Mouse (Mus musculus) hindbrain, embryonic 13.5 days (tissue): ENCODE data around the gene Cyld. TPM values are rescaled to one million over a fixed set of nuclear protein-coding genes. Genes with fewer than 3 reads are reported as not detected.
A peak's percentile ranks its signal among the peaks of the same experiment; 100 is the strongest.

Source experiments
- ATAC-seq: fragments of 200-750 bp; cut with Nextera tagmentation; 2 replicates; pipeline ENCODE4 v1.8.0; 2017; ENCODE audit warnings: moderate TSS enrichment; ENCODE audit not compliant: low FRiP score
- H3K27ac ChIP-seq: fragments of 300-500 bp; sonication (generic); 2 replicates; pipeline ENCODE4 v1.5.1; 2015; ENCODE audit warnings: inconsistent platforms, mild to moderate bottlenecking, moderate library complexity
- H3K27me3 ChIP-seq: fragments of 300-500 bp; sonication (generic); 2 replicates; pipeline ENCODE4 v1.6.1; 2015; ENCODE audit warnings: mild to moderate bottlenecking, inconsistent platforms
- H3K36me3 ChIP-seq: fragments of 300-500 bp; sonication (generic); 2 replicates; pipeline ENCODE4 v1.6.1; 2015; ENCODE audit warnings: mild to moderate bottlenecking, inconsistent platforms
- H3K4me1 ChIP-seq: fragments of 300-500 bp; sonication (generic); replicated peaks from 2 replicates; pipeline ENCODE4 v1.6.1; 2015; ENCODE audit warnings: inconsistent platforms
- H3K4me2 ChIP-seq: fragments of 300-500 bp; sonication (generic); 2 replicates; pipeline ENCODE4 v1.6.1; 2015; ENCODE audit warnings: inconsistent platforms, mild to moderate bottlenecking, moderate library complexity
- H3K4me3 ChIP-seq: fragments of 300-500 bp; sonication (generic); 2 replicates; pipeline ENCODE4 v1.5.1; 2015; ENCODE audit warnings: mild to moderate bottlenecking, inconsistent platforms
- H3K9ac ChIP-seq: fragments of 300-500 bp; sonication (generic); 2 replicates; pipeline ENCODE4 v1.6.1; 2015; ENCODE audit warnings: mild to moderate bottlenecking, inconsistent platforms
- H3K9me3 ChIP-seq: fragments of 300-500 bp; sonication (generic); 2 replicates; pipeline ENCODE4 v1.6.1; 2016; ENCODE audit warnings: inconsistent platforms
- WGBS: fragments of 180-500 bp; shearing (Covaris S2); methylation state at CpG from one replicate; pipeline ENCODE4 v1.1.7; 2015; 5-methylcytosine and 5-hydroxymethylcytosine counted together
- polyA plus RNA-seq: library from polyadenylated mRNA; unstranded; fragments of >200 nt; fragmentation: Nextera tagmentation; extraction: Ambion mirVana; gene quantifications from 2 replicates; pipeline ENCODE4 v1.2.1, GENCODE M21; 2015

The Cyld gene
- polyA plus RNA-seq, 1 experiment from 2014 or later: 16.2 TPM

DNA sequence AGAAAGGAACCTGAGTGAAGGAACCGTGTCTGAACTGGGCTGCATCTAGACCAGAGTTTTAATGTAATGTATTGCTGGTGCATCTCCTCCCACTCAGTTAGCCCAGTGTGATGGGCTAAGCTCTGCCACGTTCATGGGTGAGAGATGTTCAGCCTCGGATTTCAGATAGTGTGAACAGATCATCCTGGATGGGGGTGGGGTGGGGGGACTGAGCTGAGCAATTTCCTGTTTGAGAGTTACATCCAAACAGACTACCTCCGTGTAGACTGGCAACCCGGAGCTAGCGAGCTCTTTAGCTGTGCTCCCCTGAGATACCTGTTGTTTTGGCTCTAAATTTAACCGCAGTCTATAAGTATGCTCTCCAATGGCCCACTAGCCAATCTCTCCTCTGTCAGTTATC is 4.9 kb upstream of the Cyld start:
- H3K36me3 ChIP-seq: no peaks in the 10 kb centered on the region
- no peak overlapping the region for H3K4me3 ChIP-seq
- peaks cover 14% of the 10 kb centered on the region; the same call in 1 of the 2 replicates for H3K27me3 ChIP-seq
- peaks cover 5% of the 10 kb centered on the region for H3K4me1 ChIP-seq
- H3K4me2 ChIP-seq: no peak overlapping the region
- 63% methylated on average over 7 of the region's 7 CpGs for WGBS
- ATAC-seq: no peak
- no peak overlapping the region for H3K9ac ChIP-seq
- H3K27ac ChIP-seq: no peak overlapping the region
- no peaks in the 10 kb centered on the region for H3K9me3 ChIP-seq

DNA sequence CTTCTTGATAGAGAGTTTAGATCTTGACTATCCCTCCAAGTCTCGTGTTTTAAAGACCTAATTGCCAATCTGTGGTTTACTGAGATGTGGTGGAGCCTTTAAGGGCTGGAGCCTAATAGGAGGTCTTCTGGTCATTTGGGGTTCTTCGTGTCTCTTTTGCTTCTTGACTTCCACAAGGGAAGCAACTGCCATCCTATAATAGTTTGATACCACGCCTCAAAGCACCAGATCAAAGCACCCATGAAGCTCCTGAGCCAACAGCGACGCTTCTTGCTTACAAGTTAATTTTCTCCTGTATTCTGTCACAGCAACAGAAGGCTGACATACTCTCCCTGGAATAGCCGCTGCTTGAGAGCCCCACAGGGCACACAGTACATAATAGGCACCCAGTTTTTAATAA is 4.0 kb upstream of the Cyld start:
- Histone ChIP-seq H3K36me3 (no peaks in the 10 kb centered on the region), H3K4me1 (peaks cover 9% of the 10 kb centered on the region), H3K9ac (no peak overlapping the region), H3K27ac (no peak overlapping the region), H3K4me3 (no peak overlapping the region), H3K4me2 (no peak overlapping the region), H3K27me3 (peaks cover 14% of the 10 kb centered on the region; the same call in 1 of the 2 replicates), H3K9me3 (no peaks in the 10 kb centered on the region)
- ATAC-seq: no peak
- WGBS: 82% methylated on average over 6 of the region's 6 CpGs

- H3K9me3 ChIP-seq: no peaks in the 10 kb centered on the region
- H3K4me2 ChIP-seq: no peak overlapping the region
- WGBS: 87% methylated on average over 4 of the region's 4 CpGs
- no peak overlapping the region for H3K27ac ChIP-seq
- ATAC-seq: no peak
- no peaks in the 10 kb centered on the region for H3K36me3 ChIP-seq
- H3K4me1 ChIP-seq: peaks cover 11% of the 10 kb centered on the region
- no peak overlapping the region for H3K9ac ChIP-seq
- H3K4me3 ChIP-seq: no peak overlapping the region
- peaks cover 14% of the 10 kb centered on the region; the same call in 1 of the 2 replicates for H3K27me3 ChIP-seq
Measured at GRCm38 (mm10) chr8:88693376-88693775, 3.5 kb upstream of the Cyld start.

- Histone ChIP-seq H3K4me1 (peaks cover 14% of the 10 kb centered on the region), H3K36me3 (no peaks in the 10 kb centered on the region), H3K9me3 (no peaks in the 10 kb centered on the region), H3K4me2 (no peak overlapping the region), H3K27ac (no peak overlapping the region), H3K4me3 (no peak overlapping the region), H3K27me3 (peaks cover 14% of the 10 kb centered on the region; the same call in 1 of the 2 replicates), H3K9ac (no peak overlapping the region)
- no peak for ATAC-seq
- 72% methylated on average over 7 of the region's 7 CpGs for WGBS
Measured at GRCm38 (mm10) chr8:88694291-88694690, 2.5 kb upstream of the Cyld start.

- H3K4me1 ChIP-seq: peaks cover 14% of the 10 kb centered on the region
- H3K4me3 ChIP-seq: peak overlapping the region; percentile 77
- peak; percentile 19; the same call in 1 of the 2 replicates for ATAC-seq
- H3K9me3 ChIP-seq: no peaks in the 10 kb centered on the region
- 30% methylated on average over 7 of the region's 7 CpGs for WGBS
- 0 out of 2 replicates have a peak overlapping the region, but pooled peaks have one; percentile 49 for H3K9ac ChIP-seq
- H3K27ac ChIP-seq: no peak overlapping the region
- H3K4me2 ChIP-seq: peak overlapping the region; percentile 55
- H3K36me3 ChIP-seq: no peaks in the 10 kb centered on the region
- H3K27me3 ChIP-seq: peaks cover 14% of the 10 kb centered on the region; the same call in 1 of the 2 replicates
Measured at GRCm38 (mm10) chr8:88696228-88696627, 600 bp upstream of the Cyld start.

DNA sequence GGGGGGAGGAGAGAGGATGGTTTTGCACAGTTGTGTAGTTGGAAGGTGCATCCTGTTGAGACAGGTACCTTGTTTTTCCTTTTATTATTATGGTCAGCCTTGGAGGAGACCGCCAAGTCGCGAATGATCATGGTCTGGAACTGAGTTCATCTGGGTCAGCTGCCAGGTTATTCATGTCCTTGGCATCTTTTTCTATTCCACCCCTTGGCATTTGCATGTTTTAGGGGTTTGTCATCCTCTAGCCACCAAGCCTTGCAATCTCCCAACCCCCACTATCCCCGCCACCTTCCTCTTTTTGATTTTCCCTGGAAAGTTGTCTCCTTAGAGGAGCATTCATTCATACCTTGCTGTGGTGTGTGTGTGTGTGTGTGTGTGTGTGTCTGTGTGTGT is 809 bp downstream of the Cyld start:
- H3K9ac ChIP-seq: peak overlapping the region; percentile 86
- peak overlapping the region; percentile 77 for H3K4me3 ChIP-seq
- H3K4me1 ChIP-seq: peaks cover 14% of the 10 kb centered on the region
- H3K27ac ChIP-seq: no peak overlapping the region
- ATAC-seq: no peak
- WGBS: 17% methylated on average over 4 of the region's 4 CpGs
- H3K36me3 ChIP-seq: no peaks in the 10 kb centered on the region
- no peaks in the 10 kb centered on the region for H3K9me3 ChIP-seq
- peak overlapping the region; percentile 70 for H3K4me2 ChIP-seq
- H3K27me3 ChIP-seq: peaks cover 14% of the 10 kb centered on the region; the same call in 1 of the 2 replicates

- Histone ChIP-seq H3K27ac (no peak overlapping the region), H3K9me3 (no peaks in the 10 kb centered on the region), H3K4me3 (peak overlapping the region; percentile 77), H3K9ac (peak overlapping the region; percentile 86), H3K4me1 (peaks cover 14% of the 10 kb centered on the region), H3K27me3 (peaks cover 12% of the 10 kb centered on the region; the same call in 1 of the 2 replicates), H3K4me2 (peak overlapping the region; percentile 70), H3K36me3 (no peaks in the 10 kb centered on the region)
- ATAC-seq: no peak
- 32% methylated on average over 2 of the region's 2 CpGs for WGBS
Measured at GRCm38 (mm10) chr8:88698048-88698447, 1.2 kb downstream of the Cyld start.

- Histone ChIP-seq H3K27me3 (no peaks in the 10 kb centered on the region), H3K27ac (no peak overlapping the region), H3K9me3 (no peaks in the 10 kb centered on the region), H3K36me3 (no peaks in the 10 kb centered on the region), H3K4me2 (no peak overlapping the region), H3K4me1 (peaks cover 9% of the 10 kb centered on the region), H3K9ac (no peak overlapping the region), H3K4me3 (no peak overlapping the region)
- no peak for ATAC-seq
- WGBS: 28% methylated on average over 2 of the region's 2 CpGs
Measured at GRCm38 (mm10) chr8:88701611-88702010, 4.8 kb downstream of the Cyld start.

GRCm38 (mm10) chr8:88702816-88703215 is 6.0 kb downstream of the Cyld start:
- H3K9ac ChIP-seq: no peak overlapping the region
- H3K9me3 ChIP-seq: no peaks in the 10 kb centered on the region
- no peak overlapping the region for H3K4me2 ChIP-seq
- no peaks in the 10 kb centered on the region for H3K27me3 ChIP-seq
- no peaks in the 10 kb centered on the region for H3K36me3 ChIP-seq
- H3K27ac ChIP-seq: no peak overlapping the region
- WGBS: 88% methylated on average over 3 of the region's 3 CpGs
- no peak overlapping the region for H3K4me3 ChIP-seq
- ATAC-seq: no peak
- H3K4me1 ChIP-seq: peaks cover 6% of the 10 kb centered on the region

GRCm38 (mm10) chr8:88723256-88723963 is 26.6 kb downstream of the Cyld start:
- ATAC-seq: no peak
- no peak overlapping the region for H3K4me2 ChIP-seq
- 95% methylated on average over 2 of the region's 2 CpGs for WGBS

GRCm38 (mm10) chr8:88755175-88755791 is 58.5 kb downstream of the Cyld start:
- no peaks in the 10 kb centered on the region for H3K9me3 ChIP-seq
- H3K4me3 ChIP-seq: no peak overlapping the region
- H3K9ac ChIP-seq: no peak overlapping the region
- H3K27me3 ChIP-seq: peaks cover 15% of the 10 kb centered on the region
- peaks cover 26% of the 10 kb centered on the region for H3K4me1 ChIP-seq
- H3K4me2 ChIP-seq: peak overlapping the region; percentile 31; the same call in 1 of the 2 replicates
- H3K27ac ChIP-seq: no peak overlapping the region
- ATAC-seq: peak; percentile 65; the same call in 1 of the 2 replicates
- WGBS: 4% methylated on average over 14 of the region's 14 CpGs
- H3K36me3 ChIP-seq: no peaks in the 10 kb centered on the region

More at GRCm38 (mm10) chr8:88723256-88723963, 26.6 kb downstream of the Cyld start:
- Histone ChIP-seq H3K27me3 (no peaks in the 10 kb centered on the region), H3K9me3 (no peaks in the 10 kb centered on the region), H3K4me1 (no peaks in the 10 kb centered on the region), H3K4me3 (no peak overlapping the region), H3K9ac (no peak overlapping the region), H3K36me3 (peaks cover 38% of the 10 kb centered on the region), H3K27ac (no peak overlapping the region)

DNA sequence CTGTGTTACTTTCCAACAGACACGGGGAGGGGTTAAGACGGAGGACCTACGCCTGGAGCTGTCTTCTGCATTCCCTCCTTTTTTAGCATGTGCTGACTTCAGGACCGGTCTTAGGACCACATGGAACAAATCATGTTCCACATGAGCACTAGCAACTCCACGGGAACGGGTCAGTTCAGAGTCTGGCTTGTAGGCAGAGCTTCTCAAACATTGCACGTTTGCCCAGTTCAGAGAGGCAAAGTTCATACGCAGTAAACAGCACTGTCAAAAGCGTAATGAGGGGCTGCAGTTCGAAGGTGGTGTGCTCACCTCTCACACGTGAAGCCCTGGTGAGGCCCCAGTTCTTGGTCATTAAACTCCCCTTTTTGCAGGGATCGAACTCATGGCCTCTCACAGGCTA is 65.2 kb downstream of the Cyld start:
- Histone ChIP-seq H3K36me3 (no peaks in the 10 kb centered on the region), H3K4me3 (no peak overlapping the region), H3K4me2 (no peak overlapping the region), H3K4me1 (peaks cover 20% of the 10 kb centered on the region), H3K27me3 (peaks cover 7% of the 10 kb centered on the region), H3K27ac (no peak overlapping the region), H3K9ac (no peak overlapping the region), H3K9me3 (no peaks in the 10 kb centered on the region)
- WGBS: 87% methylated on average over 12 of the region's 12 CpGs
- no peak for ATAC-seq
